Mouse (Mus musculus): ENCODE data around the gene Vamp3.

Gene Vamp3

DNA sequence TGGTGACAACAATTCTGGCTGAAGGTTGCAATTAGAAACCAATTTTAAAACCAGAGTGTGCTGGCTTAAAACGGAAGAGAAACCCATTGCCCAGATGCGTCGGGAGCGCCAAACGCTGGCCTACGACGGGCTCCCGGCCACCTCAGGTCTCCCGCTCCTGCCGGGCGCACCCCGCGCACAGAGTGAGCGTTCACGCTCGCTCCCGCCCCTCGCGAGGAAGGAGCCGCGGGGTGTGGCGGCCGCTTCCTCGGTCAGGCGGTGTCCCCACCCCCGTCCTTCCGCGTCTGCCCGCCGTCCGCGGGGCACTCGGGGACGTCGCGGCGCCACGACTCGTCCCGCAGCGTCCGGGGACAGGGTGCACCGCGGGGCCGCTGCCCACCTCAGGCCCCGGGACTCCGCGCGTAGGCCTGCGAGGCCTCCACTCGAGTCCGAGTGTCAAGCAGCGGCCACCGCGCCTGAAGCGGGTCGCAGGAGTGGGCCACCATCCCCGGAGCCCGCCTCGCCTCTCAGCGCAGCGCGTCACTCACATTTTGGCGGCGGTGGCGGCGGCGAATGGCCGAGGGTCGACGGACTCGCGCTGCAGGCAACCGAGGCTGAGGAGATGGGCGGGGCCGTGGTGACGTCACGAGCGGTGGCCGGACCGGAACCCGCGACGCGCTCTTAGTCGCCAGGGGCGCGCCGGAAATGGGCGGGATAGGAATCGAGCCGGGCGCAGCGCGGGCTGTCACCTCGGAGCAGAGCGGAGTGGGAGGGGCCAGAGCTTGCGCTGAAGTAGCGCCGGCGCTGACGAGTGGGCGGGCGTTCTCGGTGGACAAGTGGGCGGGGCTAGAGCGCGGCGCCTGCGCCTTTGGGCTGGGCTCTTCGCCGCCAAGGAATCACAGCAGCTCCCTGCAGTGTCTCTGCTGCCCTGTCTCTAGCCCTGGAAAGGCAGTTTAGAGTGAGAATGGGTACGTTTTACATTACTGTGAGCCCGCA is at the start of gene Vamp3:
Gene Vamp3, minus strand, starts transcription at position 617 of the 975 bp plus-strand sequence.
- peak; percentile 99 for DNase-seq (ENCODE audit: low spot score in 2 of 2)

DNA sequence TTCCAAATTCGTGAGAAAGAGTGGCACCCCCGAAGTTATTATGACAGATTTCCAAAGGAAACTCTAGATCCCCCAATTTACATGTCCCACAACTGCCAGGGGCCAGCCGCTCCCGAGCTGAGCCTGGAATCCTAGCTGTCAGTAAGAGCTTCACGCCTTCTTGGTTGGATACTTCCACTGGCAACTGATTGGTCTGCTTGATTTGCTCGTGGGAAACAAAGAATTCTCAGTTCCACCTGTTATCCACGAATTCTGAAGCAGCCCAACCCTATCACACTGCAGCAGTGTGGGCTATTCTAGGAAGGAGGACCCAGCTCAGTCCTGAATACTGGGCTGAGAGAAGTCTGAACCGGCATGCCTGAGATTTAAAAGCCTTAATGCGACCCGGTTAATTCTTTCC is 48.7 kb upstream of the Vamp3 start:
- DNase-seq (ENCODE audit: low spot score in 2 of 2), result no peak

DNA sequence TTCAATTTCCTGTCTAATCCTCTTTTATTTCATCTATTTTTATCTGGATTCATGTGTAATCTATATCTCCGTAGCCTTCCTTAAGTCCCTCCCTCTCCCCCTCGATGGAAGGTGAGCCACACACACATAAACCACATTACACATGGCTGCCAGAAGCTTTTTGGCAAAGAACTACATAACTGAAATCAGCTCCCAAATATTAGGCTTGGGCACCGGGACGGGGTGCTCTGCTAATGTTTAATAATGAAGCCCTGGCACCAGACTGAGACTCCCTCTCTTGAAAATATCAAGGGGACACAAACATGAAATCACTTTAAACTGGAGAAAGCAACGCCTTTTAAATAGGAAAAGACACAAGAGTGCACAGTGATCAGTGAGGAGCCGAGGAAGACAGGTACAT is 48.1 kb upstream of the Vamp3 start:
- no peak for DNase-seq (ENCODE audit: low spot score in 2 of 2)

DNA sequence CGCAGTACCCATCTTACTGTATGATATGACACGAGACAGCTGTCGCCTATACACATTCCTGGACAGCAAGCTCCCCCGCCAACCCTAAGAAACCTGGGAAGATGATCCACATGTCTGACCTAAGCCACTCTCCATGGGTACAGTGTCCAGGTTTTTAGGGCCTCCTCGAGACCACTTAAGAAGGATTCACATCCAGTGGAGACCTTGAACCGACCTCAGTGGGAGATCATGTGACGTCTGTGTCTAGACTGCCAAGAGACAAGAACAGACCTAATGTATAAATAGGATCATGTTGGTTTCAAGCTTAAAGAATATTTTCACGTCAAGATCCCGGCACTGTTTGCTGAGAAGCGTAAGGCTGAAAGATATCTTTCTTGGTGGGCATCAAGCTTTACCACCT is 46.4 kb upstream of the Vamp3 start:
- DNase-seq (ENCODE audit: low spot score in 2 of 2), result no peak

DNA sequence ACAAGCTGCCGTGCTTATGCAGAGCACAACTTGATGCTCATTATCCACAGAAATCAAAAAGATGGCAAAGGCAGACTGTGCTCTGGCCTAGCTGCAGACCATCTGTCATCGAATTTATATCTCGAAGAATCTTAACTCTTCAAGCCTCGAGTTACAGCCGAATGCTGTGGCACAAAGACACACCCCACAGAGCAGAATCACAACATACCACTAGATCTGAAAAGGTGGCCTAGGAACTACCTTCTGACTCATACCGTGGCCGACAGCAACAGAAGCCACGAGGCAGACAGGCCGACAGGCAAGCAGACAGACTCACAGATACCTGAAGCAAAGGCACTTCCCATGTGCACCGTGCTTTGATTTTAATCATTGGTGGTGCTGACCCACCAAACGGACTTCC is 45.9 kb upstream of the Vamp3 start:
- peak; percentile 28 to 59 for DNase-seq (ENCODE audit: low spot score in 2 of 2)

DNA sequence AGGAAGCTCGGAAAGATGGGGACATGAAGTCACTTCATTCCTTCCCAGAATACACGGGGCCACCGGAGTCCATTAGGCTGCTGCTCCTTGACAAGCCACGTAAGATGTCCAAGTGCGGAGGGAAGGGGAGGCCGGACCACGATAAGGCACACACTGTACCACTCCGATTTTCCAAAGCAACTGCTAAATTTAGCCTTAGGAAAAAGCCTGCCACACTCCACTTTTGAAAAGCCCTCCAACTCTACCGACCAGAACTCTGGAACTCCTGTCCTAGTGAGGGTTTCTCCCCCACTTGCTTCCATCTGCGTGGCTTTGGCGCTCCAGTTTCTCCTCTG is 39.3 kb upstream of the Vamp3 start:
- no peak for DNase-seq (ENCODE audit: low spot score in 2 of 2)

DNA sequence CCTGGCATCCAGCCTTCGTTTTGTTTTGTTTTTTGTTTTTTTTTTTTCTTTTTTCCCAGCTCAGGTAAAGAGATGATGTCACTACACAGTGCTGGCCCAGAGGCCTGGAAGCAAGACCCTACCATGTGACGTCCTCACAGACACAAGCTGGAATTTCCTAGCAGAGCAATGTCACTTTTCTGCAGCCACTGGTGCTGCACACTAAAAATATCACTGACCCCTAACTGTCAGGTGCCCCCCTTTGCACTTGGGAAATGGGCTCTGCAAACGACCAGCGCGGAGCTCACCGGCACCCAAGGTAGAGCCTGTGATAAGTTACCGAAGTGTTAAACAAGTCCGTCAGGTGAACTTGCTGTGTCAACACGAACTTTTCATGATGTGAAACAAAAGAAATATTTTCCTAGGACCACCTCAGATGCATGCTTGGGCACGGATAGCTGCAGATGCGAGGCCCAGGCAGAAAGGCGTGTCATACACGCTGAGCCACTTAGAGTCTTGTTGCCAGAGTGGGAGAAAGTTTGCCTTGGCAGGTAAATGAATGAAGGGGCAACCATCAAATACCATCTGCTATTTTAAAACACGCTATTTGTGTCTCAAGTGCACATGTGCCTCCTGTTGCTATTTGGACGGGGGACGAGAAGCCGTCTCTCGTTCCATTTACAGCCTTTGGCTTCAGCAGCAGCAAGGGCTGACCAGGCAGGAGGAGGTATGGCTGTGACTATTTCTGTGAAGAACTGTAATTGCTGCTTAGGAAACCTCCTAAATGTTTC is 38.8 kb upstream of the Vamp3 start:
- no peak for DNase-seq (ENCODE audit: low spot score in 2 of 2)

DNA sequence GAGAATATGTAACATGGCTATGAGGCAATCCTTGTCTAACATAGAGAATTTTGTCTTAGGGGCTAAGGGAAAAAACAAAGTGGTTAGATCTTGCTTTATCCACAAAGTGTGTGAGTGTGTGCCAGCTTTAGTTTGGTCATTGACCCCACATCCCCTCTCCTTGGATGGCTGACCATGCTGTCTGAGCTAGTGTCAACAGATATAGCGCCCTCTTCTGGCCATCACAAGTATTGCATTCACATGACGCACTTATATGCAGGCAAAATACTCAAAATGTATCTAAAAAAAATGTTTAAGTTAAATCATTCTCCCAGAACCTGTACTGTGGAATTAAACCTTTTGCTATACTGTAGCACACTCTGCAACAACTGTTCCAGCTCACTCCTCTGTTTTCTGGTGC is 37.4 kb upstream of the Vamp3 start:
- no peak for DNase-seq (ENCODE audit: low spot score in 2 of 2)

DNA sequence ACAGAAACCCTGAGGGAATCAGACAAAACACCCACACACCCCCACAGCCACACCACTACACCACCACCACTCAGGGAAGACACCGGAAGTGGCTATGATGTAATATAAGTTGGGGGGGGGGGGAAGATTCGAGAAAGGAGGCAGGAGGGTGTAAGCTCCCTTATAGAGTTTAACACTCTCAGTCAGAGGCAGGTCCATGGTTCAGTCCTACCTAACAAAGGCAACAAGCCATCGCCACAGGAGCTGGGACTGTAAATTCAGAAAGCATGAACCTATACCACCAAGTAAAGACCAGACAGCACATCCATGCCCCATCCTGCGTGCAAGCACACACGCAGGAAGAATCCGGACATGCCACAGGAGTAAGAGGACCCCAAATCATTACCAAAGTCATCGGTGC is 31.5 kb upstream of the Vamp3 start, which contains the start of gene Gm13090:
Gene Gm13090, plus strand, starts transcription at position 301 of the 400 bp plus-strand sequence.
- no peak for DNase-seq (ENCODE audit: low spot score in 2 of 2)

DNA sequence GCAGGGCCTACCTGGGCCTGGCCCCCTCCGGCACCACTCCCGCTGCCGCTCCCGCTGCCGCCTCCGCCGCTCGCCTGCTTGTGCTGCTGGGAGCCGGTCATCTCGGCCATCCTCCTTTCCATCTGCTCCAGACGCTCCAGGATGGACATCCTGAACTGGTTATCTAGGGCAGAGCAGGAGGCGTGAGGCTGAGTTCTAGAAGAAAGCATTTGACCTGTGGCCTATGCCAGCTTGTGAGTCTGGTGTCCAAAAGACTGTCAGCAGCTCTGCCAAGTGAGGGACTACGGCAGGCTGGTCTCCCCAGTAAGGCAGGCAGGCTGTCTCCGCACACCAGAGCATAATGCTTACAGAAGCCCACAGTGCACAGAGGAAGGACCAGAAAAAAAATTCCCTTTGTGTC is 31.1 kb upstream of the Vamp3 start:
- no peak for DNase-seq (ENCODE audit: low spot score in 2 of 2)

DNA sequence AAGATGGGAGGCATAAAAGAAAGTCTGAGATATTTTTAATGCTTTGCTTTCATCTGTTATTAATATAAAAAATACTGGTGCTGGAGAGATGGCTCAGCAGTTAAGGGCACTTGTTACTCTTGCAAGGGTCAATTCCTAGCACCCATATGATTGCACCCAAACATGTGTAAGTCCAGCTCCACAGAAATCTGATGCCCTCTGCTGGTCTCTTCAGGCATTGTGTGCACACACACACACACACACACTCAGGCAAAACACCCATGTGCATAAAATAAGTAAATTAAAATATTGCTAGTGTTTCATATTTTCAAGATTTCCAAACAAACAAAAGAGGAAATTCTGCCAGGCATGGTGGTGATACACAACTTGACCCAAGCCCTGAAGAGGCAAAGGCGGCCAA is 29.6 kb upstream of the Vamp3 start:
- DNase-seq (ENCODE audit: low spot score in 2 of 2), result no peak

DNA sequence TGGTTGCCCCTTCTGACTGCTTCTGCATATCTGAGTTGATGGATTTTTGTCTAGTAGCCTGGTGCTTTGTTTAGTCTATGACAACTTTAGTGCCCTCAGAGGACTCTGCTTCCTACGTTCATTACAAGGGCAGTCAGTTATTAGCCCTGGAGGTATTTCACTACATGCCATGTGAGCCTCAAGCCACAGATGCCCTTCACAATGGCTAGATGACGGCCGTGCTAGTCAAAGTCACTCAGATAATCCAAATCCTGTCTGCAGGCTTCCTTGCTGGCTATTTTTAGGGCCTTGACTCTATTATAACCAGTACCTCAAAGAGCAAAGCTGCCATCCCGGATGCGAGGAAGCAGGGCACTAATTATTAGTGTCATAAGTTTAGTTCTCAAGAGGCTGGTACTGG is 25.3 kb upstream of the Vamp3 start:
- DNase-seq (ENCODE audit: low spot score in 2 of 2), result no peak

DNA sequence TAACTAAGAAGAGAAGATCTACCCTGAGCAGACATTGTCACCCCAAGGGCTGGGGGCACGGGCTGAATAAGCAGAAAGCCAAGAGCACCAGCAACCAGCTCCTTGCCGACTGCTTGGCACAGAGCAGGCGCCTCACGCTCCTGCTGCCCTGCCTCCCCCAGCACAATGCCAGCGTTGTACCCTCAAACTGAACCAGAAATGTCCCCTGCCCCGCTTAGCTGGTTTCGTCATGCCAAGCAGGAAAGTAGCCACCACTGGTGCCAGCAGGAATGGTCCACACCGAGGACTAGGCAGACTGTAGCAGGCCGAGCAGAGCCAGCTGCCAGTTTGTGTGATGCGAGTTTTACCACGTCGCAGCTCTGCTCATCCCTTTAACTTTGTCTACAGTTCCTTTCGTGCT is 24.2 kb upstream of the Vamp3 start:
- no peak for DNase-seq (ENCODE audit: low spot score in 2 of 2)

DNA sequence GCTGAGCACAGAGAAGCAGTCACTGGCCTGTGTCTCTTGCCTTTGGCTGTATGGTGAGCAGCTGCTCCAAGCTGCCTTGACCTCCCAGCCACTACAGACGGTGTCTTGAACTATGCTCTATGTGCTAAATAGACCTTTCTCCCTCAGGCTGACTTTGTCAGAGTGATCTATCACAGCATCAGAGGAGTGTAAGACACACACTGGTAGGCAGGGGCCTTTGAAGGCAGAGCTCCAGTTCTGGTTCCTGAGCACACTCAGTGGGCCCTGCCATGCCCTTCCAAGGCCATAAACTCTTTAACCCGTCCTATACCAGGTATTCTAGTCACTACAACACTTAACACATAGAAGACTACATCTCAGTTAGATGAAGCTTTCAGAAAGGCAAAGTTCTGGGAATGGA is 23.6 kb upstream of the Vamp3 start:
- DNase-seq (ENCODE audit: low spot score in 2 of 2), result no peak

DNA sequence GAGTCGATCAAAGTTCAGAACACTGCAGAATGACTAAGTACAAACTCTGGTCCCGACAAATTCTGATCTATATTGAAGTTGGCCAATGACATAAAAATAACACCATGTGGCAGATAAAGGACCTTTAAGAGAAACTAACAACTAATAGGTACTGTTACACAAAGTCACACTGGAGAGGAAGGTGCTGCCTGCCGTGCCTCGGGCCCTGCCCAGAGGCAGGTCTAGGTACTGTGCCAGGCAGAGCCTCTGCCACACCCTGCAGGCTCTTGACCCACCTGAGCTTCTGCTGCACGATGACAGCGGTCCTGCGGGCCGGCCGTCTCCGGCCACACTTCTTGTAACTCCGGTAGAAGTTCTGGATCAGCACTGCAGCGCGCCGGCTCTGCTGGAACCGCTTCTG is 17.1 kb upstream of the Vamp3 start:
- DNase-seq (ENCODE audit: low spot score in 2 of 2), result no peak

DNA sequence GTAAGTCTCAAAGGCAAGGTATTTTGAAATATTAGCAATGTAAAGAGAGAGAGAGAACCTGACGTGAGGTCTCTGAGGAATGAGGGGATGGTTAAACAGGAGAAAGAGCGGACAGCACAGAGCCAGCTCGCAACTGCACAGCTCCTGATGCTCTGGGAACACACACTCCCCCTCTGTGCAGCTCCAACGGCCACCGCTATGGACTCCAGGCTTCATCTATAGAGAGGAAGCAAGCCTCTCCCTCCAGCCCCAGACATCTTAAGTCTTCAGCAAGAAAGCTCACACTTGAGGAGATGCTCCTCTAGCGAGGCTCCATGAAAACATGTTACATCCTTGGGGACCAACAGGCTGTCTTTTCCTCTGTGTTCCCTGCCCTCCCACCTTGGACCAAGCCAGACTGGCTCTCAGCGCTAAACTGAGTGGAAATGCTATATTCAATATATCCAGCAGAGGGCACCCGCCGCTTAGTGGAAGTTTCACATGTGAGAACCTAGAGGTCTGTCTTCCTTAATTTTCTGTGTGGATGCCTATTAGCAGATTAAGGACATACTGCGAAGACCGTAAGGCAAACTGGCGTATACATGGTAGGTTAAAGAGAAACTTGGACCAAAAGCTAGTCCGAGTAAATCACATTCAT is 15.5 kb upstream of the Vamp3 start:
- peak; percentile 88 for DNase-seq (ENCODE audit: low spot score in 2 of 2)

DNA sequence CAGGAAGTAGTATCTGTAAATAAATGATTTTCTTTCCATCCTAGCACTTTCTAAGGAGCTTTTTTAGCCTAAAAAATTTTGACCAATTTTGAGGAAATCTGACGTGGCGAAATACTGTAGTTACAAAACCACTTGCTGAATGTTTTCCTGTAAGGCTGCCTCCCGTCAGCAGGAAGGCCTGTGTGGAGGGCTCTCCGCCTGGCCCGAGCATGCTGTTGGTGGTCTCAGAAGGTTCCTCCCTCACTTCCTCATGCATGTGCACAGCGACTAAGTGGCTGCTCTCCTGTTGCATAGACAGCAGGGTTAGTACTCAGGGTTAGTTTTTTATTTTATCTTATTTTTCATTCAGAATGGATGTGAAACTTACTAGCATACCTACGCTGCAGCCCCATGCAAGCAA is 13.2 kb upstream of the Vamp3 start:
- DNase-seq (ENCODE audit: low spot score in 2 of 2), result no peak

DNA sequence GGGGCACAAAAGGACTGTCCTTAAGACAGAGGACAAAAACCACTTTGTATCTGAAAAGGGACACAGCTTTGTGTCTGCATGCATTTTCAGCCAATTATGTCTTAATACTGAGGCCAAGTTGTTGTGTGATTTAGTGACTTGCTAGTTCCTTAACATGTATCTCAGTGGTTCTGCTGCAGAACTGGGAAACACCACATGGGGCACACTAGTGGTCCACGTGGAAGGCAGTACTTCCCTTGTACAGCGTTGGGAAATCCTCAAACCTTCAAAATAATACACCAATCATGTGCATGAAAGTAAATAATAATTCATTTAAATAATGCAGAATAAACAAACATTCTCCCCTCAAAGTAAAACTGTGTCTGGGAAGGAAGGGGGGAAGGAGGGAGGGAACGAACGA is 11.0 kb upstream of the Vamp3 start:
- DNase-seq (ENCODE audit: low spot score in 2 of 2), result no peak

DNA sequence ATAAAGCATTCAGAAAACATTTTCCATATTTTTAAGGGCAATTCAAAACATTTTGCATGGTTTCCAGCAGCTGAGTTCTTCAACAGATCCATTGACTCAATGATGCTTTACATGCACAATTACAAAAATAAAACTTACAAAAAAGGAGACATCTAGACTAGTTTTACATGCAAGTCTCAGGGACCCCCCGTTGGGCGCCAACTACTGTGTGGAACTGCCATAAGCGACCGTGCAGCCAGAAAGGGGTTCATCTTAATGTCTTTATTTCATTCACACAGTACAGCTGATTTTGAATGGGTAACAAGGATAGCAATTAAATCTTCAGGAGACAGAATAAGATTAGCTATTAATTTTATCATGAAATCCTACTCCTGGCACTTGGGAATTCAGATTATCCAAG is 1.8 kb upstream of the Vamp3 start:
- no peak for DNase-seq (ENCODE audit: low spot score in 2 of 2)

DNA sequence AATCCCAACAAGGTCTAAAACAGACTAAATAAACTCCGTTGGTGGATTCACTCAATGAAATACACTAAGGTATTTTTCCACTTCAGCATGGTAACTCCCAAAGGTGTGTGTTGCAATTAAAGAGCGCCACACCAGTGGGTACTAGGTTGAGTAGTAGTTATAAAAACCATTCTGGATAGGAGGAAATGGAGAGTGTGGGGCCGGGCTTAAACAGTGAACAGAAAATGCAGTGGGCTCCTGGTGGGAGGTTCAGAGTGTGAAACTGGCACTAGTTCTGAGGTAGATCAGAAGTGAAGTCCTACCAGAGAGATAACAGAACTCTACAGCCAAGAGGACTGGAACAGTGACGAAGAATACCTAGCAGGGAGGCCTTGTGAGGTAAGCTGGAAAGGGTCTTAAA is 871 bp upstream of the Vamp3 start:
- DNase-seq (ENCODE audit: low spot score in 2 of 2), result no peak

DNA sequence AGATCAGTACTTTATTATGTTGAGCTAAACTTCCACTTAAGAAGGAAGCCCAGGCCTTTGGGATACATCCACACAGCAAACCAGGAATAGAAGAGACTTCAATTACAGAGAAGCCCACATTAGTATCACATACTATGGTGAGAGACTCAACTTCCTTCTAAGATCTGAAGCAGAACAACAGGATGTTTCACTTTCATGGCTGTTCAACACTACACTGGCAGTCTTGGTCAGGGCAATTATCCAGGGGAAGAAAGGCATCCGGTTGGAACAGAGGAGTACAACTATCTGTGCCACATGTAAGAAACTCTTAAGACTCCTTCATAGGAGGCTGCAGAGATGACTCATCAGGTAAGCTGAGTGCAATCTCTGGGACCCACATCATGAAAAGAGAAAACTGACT is 6.6 kb downstream of the Vamp3 start:
- no peak for DNase-seq (ENCODE audit: low spot score in 2 of 2)

DNA sequence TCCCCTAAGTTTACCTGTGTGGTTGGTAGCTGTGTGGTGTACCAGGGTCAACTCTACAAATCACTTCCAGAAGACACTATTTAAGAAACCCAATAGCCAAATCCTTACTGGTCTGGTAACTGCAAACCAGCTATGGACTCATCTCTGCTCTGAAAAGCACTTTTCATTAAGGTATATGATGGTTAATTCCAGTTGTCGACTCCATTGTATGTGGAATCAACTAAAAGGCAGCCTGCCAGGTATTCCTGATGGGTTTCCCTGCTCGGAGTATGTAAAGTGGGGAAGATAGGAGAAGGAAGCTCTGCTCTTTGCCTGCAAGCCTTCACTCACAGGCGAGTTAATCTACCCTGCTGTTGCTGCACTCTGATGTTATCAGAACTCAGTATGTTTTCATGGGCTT is 11.2 kb downstream of the Vamp3 start:
- no peak for DNase-seq (ENCODE audit: low spot score in 2 of 2)
